In the genomic region with DNA sequence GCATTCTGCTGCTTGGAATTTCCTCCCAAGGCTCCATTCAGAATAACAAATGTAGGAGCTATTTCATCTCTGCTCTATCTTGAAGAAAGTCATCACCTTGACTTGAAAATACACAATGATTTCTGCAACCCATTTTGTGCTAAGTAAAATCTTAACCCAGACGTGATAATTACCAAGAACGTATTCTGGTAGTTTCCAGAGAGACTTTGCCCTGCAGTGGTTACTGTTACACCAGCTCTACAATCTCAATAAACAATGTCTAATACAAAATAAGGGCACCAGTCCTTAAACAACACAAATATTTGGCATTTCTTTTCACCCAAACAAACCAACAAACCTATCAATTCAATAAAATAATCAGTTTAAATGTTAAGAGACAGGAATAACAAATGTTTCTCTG, we compare ENCODE assay signal across 31 mouse cellular contexts.
"Had no signal": no experiment of that assay in that cellular context is flagged by ENCODE, and none has a peak within 500 bp of the region (broad histone marks: within the 10 kb centered on the region; RNA-seq: fewer than 3 reads in every experiment).

No protein-coding gene starts in this region.

- H3K4me3 ChIP-seq: limb, embryonic 10.5 days; limb, embryonic 12.5 days; limb, embryonic 13.5 days; limb, embryonic 15.5 days; liver, embryonic 12.5 days; liver, embryonic 13.5 days; liver, embryonic 15.5 days; lung, embryonic 15.5 days; megakaryocyte, embryonic 14.5 days; midbrain, embryonic 10.5 days; midbrain, embryonic 12.5 days; midbrain, embryonic 13.5 days; midbrain, embryonic 15.5 days; myocyte; neural tube, embryonic 12.5 days had no signal

- H3K4me1 ChIP-seq: limb, embryonic 13.5 days; limb, embryonic 15.5 days; lung, embryonic 15.5 days; midbrain, embryonic 10.5 days; midbrain, embryonic 12.5 days; midbrain, embryonic 13.5 days; midbrain, embryonic 15.5 days; neural tube, embryonic 12.5 days had no signal

- H3K36me3 ChIP-seq: limb, embryonic 13.5 days; limb, embryonic 15.5 days; liver, embryonic 15.5 days; lung, embryonic 15.5 days; midbrain, embryonic 10.5 days; midbrain, embryonic 12.5 days; midbrain, embryonic 13.5 days; midbrain, embryonic 15.5 days; neural tube, embryonic 12.5 days had no signal

- H3K27me3 ChIP-seq: limb, embryonic 12.5 days; limb, embryonic 13.5 days; limb, embryonic 15.5 days; liver, embryonic 12.5 days; liver, embryonic 13.5 days; liver, embryonic 15.5 days; lung, embryonic 15.5 days; megakaryocyte, embryonic 14.5 days; midbrain, embryonic 15.5 days; neural tube, embryonic 12.5 days had no signal

- DNase-seq: left cerebral cortex, postnatal 4 days; liver; liver, embryonic 13.5 days; liver, postnatal 0 days; lung, adult 18-20 months; lung, adult 2 months; lung, embryonic 14.5 days; lung, postnatal 10 days; lung, postnatal 14 days; lung, postnatal 36 days; lung, postnatal 4 days; midbrain, embryonic 14.5 days had no signal

- H3K9me3 ChIP-seq: limb, embryonic 10.5 days; limb, embryonic 15.5 days; liver, embryonic 12.5 days; liver, embryonic 13.5 days; liver, embryonic 15.5 days; lung, embryonic 15.5 days; midbrain, embryonic 10.5 days; midbrain, embryonic 12.5 days; midbrain, embryonic 15.5 days; neural tube, embryonic 12.5 days had no signal

- ATAC-seq: liver, embryonic 12.5 days; liver, postnatal 0 days; lung, postnatal 0 days; midbrain, embryonic 13.5 days; midbrain, embryonic 15.5 days; midbrain, embryonic 16.5 days had no signal

- H3K27ac ChIP-seq: limb, embryonic 10.5 days; limb, embryonic 12.5 days; limb, embryonic 13.5 days; limb, embryonic 15.5 days; liver, embryonic 12.5 days; liver, embryonic 13.5 days; liver, embryonic 14.5 days; liver, embryonic 15.5 days; lung, embryonic 15.5 days; macrophage; midbrain, embryonic 10.5 days; midbrain, embryonic 12.5 days; midbrain, embryonic 13.5 days; midbrain, embryonic 15.5 days; neural tube, embryonic 12.5 days had no signal

- H3K4me2 ChIP-seq: limb, embryonic 12.5 days; limb, embryonic 13.5 days; limb, embryonic 15.5 days; liver, embryonic 12.5 days; liver, embryonic 13.5 days; liver, embryonic 15.5 days; lung, embryonic 14.5 days; lung, embryonic 15.5 days; midbrain, embryonic 11.5 days; midbrain, embryonic 12.5 days; midbrain, embryonic 13.5 days; midbrain, embryonic 15.5 days; neural tube, embryonic 12.5 days had no signal

- H3K9ac ChIP-seq: limb, embryonic 12.5 days; limb, embryonic 13.5 days; limb, embryonic 15.5 days; liver, embryonic 12.5 days; liver, embryonic 13.5 days; liver, embryonic 14.5 days; liver, embryonic 15.5 days; liver, postnatal 0 days; lung, embryonic 14.5 days; lung, embryonic 15.5 days; midbrain, embryonic 12.5 days; midbrain, embryonic 13.5 days; midbrain, embryonic 15.5 days; neural tube, embryonic 12.5 days had no signal
